Mouse (Mus musculus) liver, embryonic 16.5 days (tissue): ENCODE measurements around the gene Mpeg1. TPM values are rescaled to one million over a fixed set of nuclear protein-coding genes. Genes with fewer than 3 reads are reported as not detected.

Experiments
- ATAC-seq: fragments of 200-750 bp; cut with Nextera tagmentation; 2 replicates; pipeline ENCODE4 v1.8.0; 2017; ENCODE audit warnings: low read depth, mild to moderate bottlenecking, moderate number of reproducible peaks, moderate library complexity
- H3K27ac ChIP-seq: fragments of 300-500 bp; sonication (generic); 2 replicates; pipeline ENCODE4 v1.5.1; 2014; ENCODE audit warnings: mild to moderate bottlenecking, low read length
- H3K27me3 ChIP-seq: fragments of 300-500 bp; sonication (generic); 2 replicates; pipeline ENCODE4 v1.6.1; 2014; ENCODE audit warnings: low read depth, low read length, mixed read lengths; ENCODE audit not compliant: control insufficient read depth, insufficient read depth
- H3K36me3 ChIP-seq: fragments of 300-500 bp; sonication (generic); 2 replicates; pipeline ENCODE4 v1.6.1; 2014; ENCODE audit warnings: mild to moderate bottlenecking; ENCODE audit not compliant: control insufficient read depth, insufficient read depth
- H3K4me1 ChIP-seq: fragments of 300-500 bp; sonication (generic); 2 replicates; pipeline ENCODE4 v1.6.1; 2014; ENCODE audit warnings: low read depth, low read length, mixed read lengths; ENCODE audit not compliant: control insufficient read depth
- H3K4me2 ChIP-seq: fragments of 300-500 bp; sonication (generic); 2 replicates; pipeline ENCODE4 v1.6.1; 2014; ENCODE audit warnings: low read depth, low read length, mixed read lengths
- H3K4me3 ChIP-seq: fragments of 300-500 bp; sonication (generic); 2 replicates; pipeline ENCODE4 v1.5.1; 2014; ENCODE audit warnings: low read depth, mild to moderate bottlenecking, low read length
- H3K9ac ChIP-seq: fragments of 300-500 bp; sonication (generic); 2 replicates; pipeline ENCODE4 v1.6.1; 2014; ENCODE audit warnings: low read depth, low read length
- H3K9me3 ChIP-seq: fragments of 300-500 bp; sonication (generic); replicated peaks from 2 replicates; pipeline ENCODE4 v1.6.1; 2016; ENCODE audit warnings: low read length; ENCODE audit not compliant: control insufficient read depth
- WGBS: fragments of 180-500 bp; shearing (Covaris S2); extraction: QIAGEN DNeasy Blood & Tissue Kit; methylation state at CpG from one replicate; pipeline ENCODE4 v1.1.7; 2014; ENCODE audit not compliant: insufficient replicate concordance; 5-methylcytosine and 5-hydroxymethylcytosine counted together
- polyA plus RNA-seq: library from polyadenylated mRNA; unstranded; fragments of >200 nt; fragmentation: Nextera tagmentation; extraction: Ambion mirVana; gene quantifications from 2 replicates; pipeline ENCODE4 v1.2.1, GENCODE M21; 2015

Mpeg1 gene
- polyA plus RNA-seq, 1 experiment from 2014 or later, result 2.3 TPM

DNA sequence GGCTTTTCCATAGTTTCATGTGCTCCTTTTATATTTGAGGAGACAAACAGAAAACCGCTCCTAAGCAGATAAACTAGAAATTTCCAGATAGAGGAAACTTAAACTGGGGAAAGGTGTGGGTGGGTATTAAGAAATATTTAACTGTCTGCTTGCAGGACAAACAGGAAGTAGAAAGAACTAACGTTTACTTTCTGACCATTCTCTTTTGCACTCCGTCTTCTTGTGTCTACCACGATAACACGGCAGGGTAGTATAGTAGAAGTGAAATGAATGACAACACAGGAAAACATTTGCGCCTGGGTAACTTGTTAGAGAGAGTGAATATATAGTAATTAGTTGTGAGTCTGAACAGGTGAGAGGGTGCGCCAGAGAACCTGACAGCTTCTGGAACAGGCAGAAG, 42.2 kb downstream of the Mpeg1 start:
- Histone ChIP-seq H3K9ac (no peak overlapping the region), H3K4me1 (no peaks in the 10 kb centered on the region), H3K36me3 (no peaks in the 10 kb centered on the region), H3K4me3 (no peak overlapping the region), H3K4me2 (no peak overlapping the region), H3K9me3 (no peaks in the 10 kb centered on the region), H3K27me3 (peaks cover 19% of the 10 kb centered on the region), H3K27ac (no peak overlapping the region)
- WGBS, result 50% methylated on average over 7 of the region's 7 CpGs
- ATAC-seq, result no peak

DNA sequence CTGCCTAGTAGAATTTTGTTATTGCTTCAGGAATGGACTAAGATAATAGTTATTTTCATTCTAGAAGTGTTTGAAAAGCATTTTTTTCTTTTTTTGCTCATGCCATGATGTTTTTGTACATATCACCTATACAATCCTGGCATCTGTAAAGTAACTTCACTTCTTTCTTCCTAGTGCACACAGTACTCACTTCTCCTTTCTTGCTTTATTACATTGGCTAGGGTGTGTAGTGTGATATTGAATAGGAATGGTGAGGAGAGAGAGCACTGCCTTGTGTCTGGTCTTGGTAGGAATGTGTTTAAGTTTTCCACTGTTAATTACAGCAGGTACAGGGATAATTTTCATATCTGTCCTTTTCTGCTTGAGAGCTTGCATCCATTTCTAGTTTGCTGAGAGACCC, 54.0 kb downstream of the Mpeg1 start:
- Histone ChIP-seq H3K27ac (no peak overlapping the region), H3K9me3 (no peaks in the 10 kb centered on the region), H3K27me3 (no peaks in the 10 kb centered on the region), H3K36me3 (no peaks in the 10 kb centered on the region), H3K4me1 (no peaks in the 10 kb centered on the region), H3K9ac (no peak overlapping the region), H3K4me3 (no peak overlapping the region), H3K4me2 (no peak overlapping the region)
- no peak for ATAC-seq

Other genes starting within 250 kb of the Mpeg1 start
- gene Olfr1432, start 228.2 kb upstream of the Mpeg1 start, polyA plus RNA-seq, result not detected in 2 replicates
- gene Olfr262, start 219.1 kb upstream of the Mpeg1 start, polyA plus RNA-seq, result not detected in 2 replicates
- not detected in 2 replicates for gene Olfr235, start 199.7 kb upstream of the Mpeg1 start, polyA plus RNA-seq
- gene Olfr1434, start 180.9 kb upstream of the Mpeg1 start, polyA plus RNA-seq, result not detected in 2 replicates
- not detected in 2 replicates for gene Olfr1436, start 161.6 kb upstream of the Mpeg1 start, polyA plus RNA-seq
- gene Olfr1437, start 135.7 kb upstream of the Mpeg1 start, polyA plus RNA-seq, result not detected in 2 replicates
- gene Olfr1438-ps1, start 124.9 kb upstream of the Mpeg1 start, polyA plus RNA-seq, result not detected in 2 replicates
- gene Olfr1440, start 73.5 kb upstream of the Mpeg1 start, polyA plus RNA-seq, result not detected in 2 replicates
- not detected in 2 replicates for gene Olfr1441, start 43.3 kb upstream of the Mpeg1 start, polyA plus RNA-seq
- not detected in 2 replicates for gene Pfpl, start 32.9 kb upstream of the Mpeg1 start, polyA plus RNA-seq
- gene Dtx4, start 40.7 kb downstream of the Mpeg1 start, polyA plus RNA-seq, result 2.0 and 2.2 TPM in 2 replicates
- 21.7 and 26.0 TPM in 2 replicates for gene Fam111a, start 85.0 kb downstream of the Mpeg1 start, polyA plus RNA-seq
- gene Gm4952, start 139.2 kb downstream of the Mpeg1 start, polyA plus RNA-seq, result 20.2 and 22.6 TPM in 2 replicates
- gene Glyat, start 172.5 kb downstream of the Mpeg1 start, polyA plus RNA-seq, result 0.23 and 0.38 TPM in 2 replicates
- gene Olfr1442, start 209.7 kb downstream of the Mpeg1 start, polyA plus RNA-seq, result not detected in 2 replicates
- gene Olfr1443, start 217.3 kb downstream of the Mpeg1 start, polyA plus RNA-seq, result not detected in 2 replicates
- gene Keg1, start 235.0 kb downstream of the Mpeg1 start, polyA plus RNA-seq, result 7.1 and 9.5 TPM in 2 replicates